Mouse (Mus musculus) olfactory bulb, adult 2 months (tissue): ENCODE results near the gene Dll4.
A peak's percentile ranks its signal among the peaks of the same experiment; 100 is the strongest.

ENCODE experiments used
- CTCF ChIP-seq: fragments of 200-500 bp; IDR thresholded peaks from 2 replicates; pipeline ENCODE4 v1.5.1; 2012; ENCODE audit warnings: low read depth, mild to moderate bottlenecking, low read length, moderate library complexity; ENCODE audit not compliant: insufficient read depth
- POLR2A ChIP-seq: fragments of 200-500 bp; IDR thresholded peaks from 2 replicates; pipeline ENCODE4 v1.6.1; 2012; ENCODE audit warnings: mild to moderate bottlenecking, low read depth, low read length, moderate library complexity; ENCODE audit not compliant: insufficient read depth

GRCm38 (mm10) chr2:119288270-119288882 is 37.2 kb upstream of the Dll4 start, which contains the start of gene Vps18:
- TF ChIP-seq POLR2A (peak; percentile 49; the same call in 1 of the 2 replicates), CTCF (peak; percentile 100)
